Mouse (Mus musculus) activated CD4-positive, CD25-positive, alpha-beta regulatory T cell, adult 9 weeks (primary cell): ENCODE data around the gene Gm10406. TPM values are rescaled to one million over a fixed set of nuclear protein-coding genes. Genes with fewer than 3 reads are reported as not detected.

Experiments used
- polyA plus RNA-seq: library from polyadenylated mRNA; unstranded; fragments of 100-300 nt; shearing (Covaris generic); gene quantifications from one replicate; pipeline ENCODE4 v1.2.1, GENCODE M21; 2017

Gm10406 gene
- 1.7 TPM for polyA plus RNA-seq

GRCm38 (mm10) chr14:7026781-7027749 lies at the start of gene Gm10406:
Gm10406 (minus strand) TSS chr14:7027449.

GRCm38 (mm10) chr14:7044870-7045269 lies 17.6 kb upstream of the Gm10406 start, which contains the start of gene Gm3685:
Gm3685 (minus strand) TSS chr14:7044970.

GRCm38 (mm10) chr14:6973718-6974117 lies 53.5 kb downstream of the Gm10406 start, which contains the start of gene Gm6356:
Gm6356 (minus strand) TSS chr14:6973818.

Other genes starting within 250 kb of the Gm10406 start
- not detected for gene Gm3642, start 187.1 kb downstream of the Gm10406 start, polyA plus RNA-seq
- gene Gm3667, start 137.5 kb downstream of the Gm10406 start, polyA plus RNA-seq, result 10.1 TPM
- not detected for gene Gm6356, start 53.6 kb downstream of the Gm10406 start, polyA plus RNA-seq
- gene Gm3685, start 17.5 kb upstream of the Gm10406 start, polyA plus RNA-seq, result not detected
- gene Gm3696, start 73.2 kb upstream of the Gm10406 start, polyA plus RNA-seq, result 3.8 TPM
- gene Gm6676, start 98.0 kb upstream of the Gm10406 start, polyA plus RNA-seq, result not detected
- 14.2 TPM for gene Gm3512, start 147.1 kb upstream of the Gm10406 start, polyA plus RNA-seq
- not detected for gene Gm16434, start 167.1 kb upstream of the Gm10406 start, polyA plus RNA-seq
- not detected for gene Gm3727, start 237.3 kb upstream of the Gm10406 start, polyA plus RNA-seq